Mouse (Mus musculus) embryo, embryonic 10 days (tissue): Measurements from ENCODE around the gene Hikeshi.

Experiments
- DNase-seq: peaks from one replicate; pipeline ENCODE4 v3.0.0-alpha.2; 2015; ENCODE audit warnings: low spot score

The Hikeshi gene

GRCm38 (mm10) chr7:89913432-89914158, 27.4 kb downstream of the Hikeshi start:
- no peak for DNase-seq

- DNase-seq, result no peak
Observed at GRCm38 (mm10) chr7:89912356-89912755, 28.6 kb downstream of the Hikeshi start.

GRCm38 (mm10) chr7:89909711-89910110, 31.3 kb downstream of the Hikeshi start:
- no peak for DNase-seq

- no peak for DNase-seq
Observed at GRCm38 (mm10) chr7:89908899-89909621, 31.9 kb downstream of the Hikeshi start.

- DNase-seq, result peak; percentile 42
Observed at GRCm38 (mm10) chr7:89908421-89908820, 32.6 kb downstream of the Hikeshi start.

- peak; percentile 84 for DNase-seq
Observed at GRCm38 (mm10) chr7:89907950-89908349, 33.1 kb downstream of the Hikeshi start.

- peak; percentile 71 for DNase-seq
Observed at GRCm38 (mm10) chr7:89903442-89904343, 37.3 kb downstream of the Hikeshi start, which contains the start of gene Ccdc81. TSS of gene Ccdc81 (minus strand) at chr7:89903629.

- DNase-seq, result no peak
Observed at GRCm38 (mm10) chr7:89903007-89903406, 38.0 kb downstream of the Hikeshi start.

GRCm38 (mm10) chr7:89891856-89892255, 49.1 kb downstream of the Hikeshi start:
- DNase-seq, result peak; percentile 56

- no peak for DNase-seq
Observed at GRCm38 (mm10) chr7:89891412-89891811, 49.6 kb downstream of the Hikeshi start.

GRCm38 (mm10) chr7:89884551-89884950, 56.5 kb downstream of the Hikeshi start:
- no peak for DNase-seq

GRCm38 (mm10) chr7:89879686-89880085, 61.3 kb downstream of the Hikeshi start:
- no peak for DNase-seq
